Mouse (Mus musculus) spleen, adult 2 months (tissue): ENCODE data around the gene Ppm1e.

Source experiments
- CTCF ChIP-seq: fragments of 200-500 bp; IDR thresholded peaks from 2 replicates; pipeline ENCODE4 v1.5.1; 2011; ENCODE audit warnings: mild to moderate bottlenecking, inconsistent platforms; ENCODE audit not compliant: insufficient read depth, insufficient read length, insufficient replicate concordance; ENCODE audit errors: extremely low read depth
- POLR2A ChIP-seq: fragments of 200-500 bp; IDR thresholded peaks from 2 replicates; pipeline ENCODE4 v1.6.1; 2011; ENCODE audit warnings: low read depth, low read length, inconsistent platforms

GRCm38 (mm10) chr11:87259792-87260191, 99.0 kb downstream of the Ppm1e start:
- TF ChIP-seq CTCF (no peak), POLR2A (no peak)
